Mouse (Mus musculus): ENCODE results near the gene Zdhhc1. TPM values are rescaled to one million over a fixed set of nuclear protein-coding genes. Genes with fewer than 3 reads are reported as not detected.

The Zdhhc1 gene
- total and polyA plus RNA-seq, 3 experiments, result 4.9 to 11.5 TPM; not detected in 1

- Histone ChIP-seq H3K79me2 (ENCODE audit: control insufficient read depth, insufficient read depth, low read length, poor library complexity) (no peaks in the 10 kb centered on the region), H3K4me1 (ENCODE audit: control insufficient read depth in 1 of 2, insufficient read depth in 2 of 2, low read length in 2 of 2) (no peaks in the 10 kb centered on the region), H3K9ac (ENCODE audit: control insufficient read depth, low read depth, low read length, poor library complexity, severe bottlenecking) (no peak overlapping the region), H3K27me3 (ENCODE audit: control insufficient read depth in 1 of 2, insufficient read depth in 2 of 2, low read length in 2 of 2) (no peaks in the 10 kb centered on the region), H3K9me3 (replicated peaks; ENCODE audit: insufficient read depth, low read length) (no peaks in the 10 kb centered on the region), H3K27ac (ENCODE audit: control insufficient read depth, low read depth, low read length) (no peak overlapping the region), H3K4me3 (ENCODE audit: control insufficient read depth in 1 of 2, insufficient read depth in 1 of 2, low read depth in 2 of 2, low read length in 2 of 2) (no peak overlapping the region), H3K36me3 (ENCODE audit: control insufficient read depth in 1 of 2, insufficient read depth in 2 of 2, low read length in 2 of 2) (no peaks in the 10 kb centered on the region)
- no peak for DNase-seq (ENCODE audit: low read depth, low spot score)
- TF ChIP-seq RAD21 (IDR thresholded peaks at IDR 0.05; ENCODE audit: low read depth, low read length), result peak; percentile 28
- peak in 2 of 3 experiments; percentile 54 to 64; a peak in 4 of 6 replicates for TF ChIP-seq CTCF (IDR thresholded peaks at IDR 0.05 in 2 of 3, conservative IDR thresholded peaks at IDR 0.05 in 1 of 3; ENCODE audit: control insufficient read depth in 1 of 3, insufficient read depth in 1 of 3, low read depth in 2 of 3, low read length in 3 of 3, poor library complexity in 1 of 3, severe bottlenecking in 1 of 3)
- no peak for TF ChIP-seq TBP (IDR thresholded peaks at IDR 0.05; ENCODE audit: low read depth, low read length)
- TF ChIP-seq SMC3 (IDR thresholded peaks at IDR 0.05; ENCODE audit: low read depth, low read length), result peak; percentile 52
These were observed 19.9 kb downstream of the Zdhhc1 start for GRCm38 (mm10) chr8:105476628-105477413.

DNA sequence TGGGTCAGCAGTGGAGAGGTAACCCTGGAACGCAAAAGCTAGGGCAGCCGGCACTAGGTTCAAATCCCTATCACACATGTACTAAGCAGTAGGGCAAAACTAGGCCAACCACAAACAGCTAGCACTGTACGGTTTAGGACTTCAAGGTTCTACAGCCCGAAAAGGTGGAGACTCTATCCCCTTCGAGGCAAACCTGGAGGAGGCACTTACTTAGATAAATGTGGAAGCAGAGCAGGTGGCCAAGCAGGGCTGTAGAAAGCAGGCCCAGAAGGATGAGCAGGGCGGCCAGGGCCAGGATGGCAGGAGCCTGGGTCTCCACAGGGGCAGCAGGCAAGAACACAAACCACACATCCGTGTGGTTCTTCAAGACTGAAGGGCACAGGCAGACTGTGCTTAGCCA lies 20.5 kb downstream of the Zdhhc1 start:
- H3K4me1 ChIP-seq (ENCODE audit: control insufficient read depth in 1 of 2, insufficient read depth in 2 of 2, low read length in 2 of 2), result no peaks in the 10 kb centered on the region
- TF ChIP-seq TBP (IDR thresholded peaks at IDR 0.05; ENCODE audit: low read depth, low read length), result no peak
- TF ChIP-seq POLR2AphosphoS2 (IDR thresholded peaks at IDR 0.05; ENCODE audit: low read length), result no peak
- TF ChIP-seq MYB (IDR thresholded peaks at IDR 0.05; ENCODE audit: low read depth, low read length), result no peak
- no peak for TF ChIP-seq ZNF384 (IDR thresholded peaks at IDR 0.05; ENCODE audit: low read depth, low read length)
- no peak for TF ChIP-seq TAL1 (IDR thresholded peaks at IDR 0.05; ENCODE audit: low read length)
- TF ChIP-seq USF2 (IDR thresholded peaks at IDR 0.05; ENCODE audit: borderline replicate concordance in 1 of 2, insufficient read depth in 1 of 2, low read depth in 1 of 2, low read length in 2 of 2), result no peak
- no peak for TF ChIP-seq HCFC1 (IDR thresholded peaks at IDR 0.05; ENCODE audit: low read depth, low read length)
- TF ChIP-seq RCOR1 (IDR thresholded peaks at IDR 0.05; ENCODE audit: low read depth, low read length), result no peak
- no peak for TF ChIP-seq ELF1 (IDR thresholded peaks at IDR 0.05; ENCODE audit: low read depth, low read length)
- no peak for TF ChIP-seq USF1 (IDR thresholded peaks at IDR 0.05; ENCODE audit: low read depth, low read length)
- TF ChIP-seq SMC3 (IDR thresholded peaks at IDR 0.05; ENCODE audit: low read depth, low read length), result no peak
- no peak for TF ChIP-seq EP300 (IDR thresholded peaks at IDR 0.05; ENCODE audit: low read depth in 1 of 2, low read length in 2 of 2)
- TF ChIP-seq CTCF (IDR thresholded peaks at IDR 0.05 in 2 of 3, conservative IDR thresholded peaks at IDR 0.05 in 1 of 3; ENCODE audit: control insufficient read depth in 1 of 3, insufficient read depth in 1 of 3, low read depth in 2 of 3, low read length in 3 of 3, poor library complexity in 1 of 3, severe bottlenecking in 1 of 3), result no peak
- TF ChIP-seq ZMIZ1 (IDR thresholded peaks at IDR 0.05; ENCODE audit: low read depth, low read length), result no peak
- no peak for TF ChIP-seq RAD21 (IDR thresholded peaks at IDR 0.05; ENCODE audit: low read depth, low read length)
- no peak for TF ChIP-seq ZKSCAN1 (IDR thresholded peaks at IDR 0.05; ENCODE audit: low read depth, low read length)
- TF ChIP-seq MAFK (IDR thresholded peaks at IDR 0.05; ENCODE audit: borderline replicate concordance, low read depth, low read length), result no peak
- TF ChIP-seq POLR2AphosphoS5 (IDR thresholded peaks at IDR 0.05; ENCODE audit: borderline replicate concordance, low read depth, low read length), result no peak
- no peak for TF ChIP-seq JUND (IDR thresholded peaks at IDR 0.05; ENCODE audit: low read depth, low read length)
- no peak for DNase-seq (ENCODE audit: low read depth, low spot score)
- no peak overlapping the region for H3K4me3 ChIP-seq (ENCODE audit: control insufficient read depth in 1 of 2, insufficient read depth in 1 of 2, low read depth in 2 of 2, low read length in 2 of 2)
- no peaks in the 10 kb centered on the region for H3K79me2 ChIP-seq (ENCODE audit: control insufficient read depth, insufficient read depth, low read length, poor library complexity)
- H3K36me3 ChIP-seq (ENCODE audit: control insufficient read depth in 1 of 2, insufficient read depth in 2 of 2, low read length in 2 of 2), result no peaks in the 10 kb centered on the region
- no peaks in the 10 kb centered on the region for H3K9me3 ChIP-seq (replicated peaks; ENCODE audit: insufficient read depth, low read length)
- no peaks in the 10 kb centered on the region for H3K27me3 ChIP-seq (ENCODE audit: control insufficient read depth in 1 of 2, insufficient read depth in 2 of 2, low read length in 2 of 2)
- H3K9ac ChIP-seq (ENCODE audit: control insufficient read depth, low read depth, low read length, poor library complexity, severe bottlenecking), result no peak overlapping the region
- no peak overlapping the region for H3K27ac ChIP-seq (ENCODE audit: control insufficient read depth, low read depth, low read length)

Measured in MEL (cell line).